Mouse (Mus musculus): Measurements from ENCODE around the gene Ehbp1.
A peak's percentile ranks its signal among the peaks of the same experiment; 100 is the strongest.

Ehbp1 gene

DNA sequence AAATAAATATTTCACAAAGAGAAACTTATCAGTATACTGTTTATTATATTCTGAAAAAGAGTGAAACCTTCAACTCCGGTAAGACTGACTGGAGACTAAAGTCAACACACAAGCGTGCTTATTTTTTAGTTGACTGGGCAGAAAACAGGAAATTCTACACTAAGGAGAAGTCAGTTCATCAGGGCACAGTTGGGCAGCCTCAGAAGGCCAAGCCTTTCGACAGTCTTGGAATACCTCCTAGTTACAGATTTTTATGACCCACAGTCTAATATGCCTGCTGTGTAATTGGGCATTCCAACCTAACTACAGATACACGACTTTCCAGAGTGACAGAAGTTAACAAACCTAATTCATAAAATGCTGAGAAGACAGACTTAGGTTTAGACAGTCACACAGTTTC, 145.3 kb downstream of the Ehbp1 start:
- no peak for DNase-seq (ENCODE audit: low spot score)

DNA sequence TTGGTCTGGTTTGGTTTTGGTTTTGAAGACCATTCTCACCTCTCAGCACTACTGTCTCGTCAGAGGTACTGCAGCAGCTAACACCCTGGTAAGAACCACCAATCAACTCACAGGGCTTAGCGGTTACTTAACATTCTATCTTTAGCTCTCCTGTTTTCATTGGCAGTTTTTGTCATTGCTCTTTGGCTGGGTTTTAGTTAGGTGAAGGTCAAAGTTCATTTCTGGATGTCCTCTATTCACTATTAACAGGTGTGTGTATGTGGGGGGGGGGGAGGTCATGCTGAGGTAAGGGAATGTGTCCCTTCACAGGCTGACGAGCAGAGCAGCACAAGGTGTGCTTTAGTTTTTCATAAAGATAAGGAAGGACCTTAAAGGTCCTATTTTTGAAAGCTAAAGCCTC, 147.5 kb downstream of the Ehbp1 start:
- no peak for DNase-seq (ENCODE audit: low spot score)

DNA sequence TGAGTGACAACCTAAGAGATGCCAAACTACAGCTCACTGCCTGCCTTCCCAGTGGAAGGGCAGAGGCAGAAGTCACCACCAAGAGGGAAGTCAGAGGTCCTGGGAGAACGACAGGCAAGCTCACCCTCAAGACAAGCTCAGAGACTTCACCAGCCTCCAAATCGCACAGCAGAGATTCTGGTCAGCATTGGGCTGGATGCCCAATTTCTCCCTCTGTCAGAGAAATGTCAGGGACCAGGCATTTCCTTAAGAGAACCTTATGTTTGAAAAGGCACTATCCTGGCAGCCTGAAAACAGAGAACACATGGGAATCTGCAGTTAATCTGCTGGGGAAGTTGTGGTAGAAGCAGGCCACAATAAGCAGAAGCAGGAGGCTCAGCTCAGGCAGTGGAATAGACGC, 151.5 kb downstream of the Ehbp1 start:
- DNase-seq (ENCODE audit: low spot score): no peak

DNA sequence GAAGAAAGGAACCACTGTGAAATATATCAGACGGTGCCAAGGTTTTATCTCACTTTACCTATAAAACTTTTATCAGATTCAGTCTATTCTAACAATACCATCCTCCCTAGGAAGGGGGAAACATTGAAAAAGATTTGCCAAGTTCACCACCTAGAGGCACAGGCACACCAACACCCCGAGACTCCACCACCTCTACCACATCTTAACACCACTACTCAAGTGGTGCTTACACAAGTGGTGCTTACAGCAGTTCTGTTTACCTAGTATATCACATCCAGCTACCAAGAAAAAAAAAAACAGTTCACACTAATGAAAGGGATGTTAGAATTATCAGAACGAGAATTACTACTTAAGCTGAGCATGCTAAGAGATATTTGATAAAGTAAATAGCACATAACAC, 152.1 kb downstream of the Ehbp1 start:
- no peak for DNase-seq (ENCODE audit: low spot score)

DNA sequence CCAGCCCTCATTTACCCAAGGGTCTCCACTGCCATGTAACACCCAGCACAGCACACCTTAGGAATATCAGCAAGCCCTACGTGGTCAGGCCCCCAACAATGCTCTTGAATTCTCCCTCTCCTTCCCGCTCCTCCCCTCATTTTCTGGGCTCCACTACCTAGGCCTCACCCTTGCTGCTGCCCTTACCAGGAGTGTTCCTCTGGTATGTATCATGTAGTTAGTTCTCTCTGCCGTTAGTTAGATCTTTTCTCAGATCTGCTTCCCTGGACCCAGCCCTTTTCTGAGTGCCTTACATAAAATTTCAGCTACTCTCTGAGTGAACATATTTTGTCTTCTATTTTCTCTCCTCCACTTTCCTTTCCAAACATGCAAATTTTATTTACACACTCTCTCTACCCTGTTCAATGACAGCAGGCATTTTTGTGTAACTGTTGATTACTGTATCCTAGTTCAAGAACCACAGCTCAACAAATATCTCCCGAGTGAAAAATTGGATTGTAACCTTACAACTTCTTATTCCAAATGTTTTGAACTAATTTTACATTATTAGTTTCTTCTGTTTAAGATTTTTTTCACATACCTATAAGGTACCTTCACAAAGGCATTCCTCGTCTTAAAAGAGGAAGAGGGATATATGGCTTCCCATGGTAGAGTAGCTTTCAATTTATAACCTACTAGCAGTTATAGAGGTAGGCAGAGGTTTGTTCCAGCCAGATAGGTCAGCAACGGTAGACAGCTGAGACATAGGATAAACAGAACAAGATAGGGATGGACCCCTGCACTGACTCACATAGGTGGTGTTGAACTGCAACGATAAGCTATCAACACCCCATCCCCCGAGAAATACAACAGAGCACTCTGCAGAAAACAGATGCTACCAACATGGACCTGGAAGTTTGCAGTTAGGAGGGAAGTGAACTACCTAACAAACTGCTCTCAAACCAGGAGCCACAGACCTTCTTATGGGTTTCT, 160.3 kb downstream of the Ehbp1 start:
- no peak for DNase-seq (ENCODE audit: low spot score)

DNA sequence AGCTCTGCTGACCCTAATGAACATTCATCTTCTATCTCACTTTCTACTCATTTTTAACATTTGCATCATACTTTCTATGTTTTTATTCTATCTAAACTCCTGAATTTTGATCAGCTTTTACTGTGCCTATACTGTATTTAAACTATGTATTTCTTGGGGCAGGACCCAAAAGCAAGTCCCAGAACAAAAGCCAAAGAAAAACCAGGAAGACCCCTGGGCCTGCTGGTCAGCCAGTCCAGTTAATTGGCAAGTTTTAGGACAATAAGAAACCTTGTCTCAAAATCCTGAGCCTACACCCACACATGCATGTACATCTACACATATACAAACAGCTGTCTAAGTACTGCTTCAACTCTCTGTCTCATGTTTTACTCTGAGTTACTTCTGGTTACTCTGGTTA, 161.9 kb downstream of the Ehbp1 start:
- DNase-seq (ENCODE audit: low spot score): no peak

DNA sequence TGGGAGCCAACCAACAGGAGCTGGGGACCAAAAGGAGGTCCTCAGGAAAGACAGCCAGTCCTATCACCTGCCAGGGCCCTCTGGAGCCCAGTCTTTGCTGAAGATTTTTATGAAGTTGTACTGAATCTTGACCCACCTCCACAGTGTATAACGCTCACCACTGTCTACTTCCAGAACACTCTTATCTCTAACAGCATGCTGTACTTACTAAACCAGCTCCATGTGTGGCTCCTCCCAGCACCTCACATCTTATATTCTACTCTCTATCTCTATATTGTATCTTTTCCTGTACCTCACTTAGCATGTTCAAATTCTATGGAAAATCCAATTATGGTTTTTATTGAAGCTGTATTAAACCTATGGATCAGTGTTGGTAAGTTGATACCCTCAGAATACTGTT, 163.5 kb downstream of the Ehbp1 start:
- no peak for DNase-seq (ENCODE audit: low spot score)

DNA sequence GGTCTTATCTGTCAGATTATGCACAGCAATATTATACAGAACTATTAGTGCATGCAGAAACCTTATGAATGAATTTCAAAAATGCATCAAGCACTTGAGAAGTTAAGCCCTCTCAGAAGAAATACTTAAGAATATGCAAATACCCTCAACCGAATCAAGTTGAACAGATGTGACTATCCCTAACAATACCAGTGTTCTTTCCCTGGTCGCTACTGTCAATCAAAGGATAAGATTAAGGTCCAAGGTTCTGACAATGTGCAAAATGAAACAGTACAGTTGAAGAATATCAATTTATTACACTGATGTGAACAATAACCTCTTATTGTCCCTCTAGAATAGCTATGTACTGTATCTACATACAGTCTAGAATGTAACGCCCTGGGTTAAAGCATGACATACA, 167.8 kb downstream of the Ehbp1 start:
- DNase-seq (ENCODE audit: low spot score): no peak

DNA sequence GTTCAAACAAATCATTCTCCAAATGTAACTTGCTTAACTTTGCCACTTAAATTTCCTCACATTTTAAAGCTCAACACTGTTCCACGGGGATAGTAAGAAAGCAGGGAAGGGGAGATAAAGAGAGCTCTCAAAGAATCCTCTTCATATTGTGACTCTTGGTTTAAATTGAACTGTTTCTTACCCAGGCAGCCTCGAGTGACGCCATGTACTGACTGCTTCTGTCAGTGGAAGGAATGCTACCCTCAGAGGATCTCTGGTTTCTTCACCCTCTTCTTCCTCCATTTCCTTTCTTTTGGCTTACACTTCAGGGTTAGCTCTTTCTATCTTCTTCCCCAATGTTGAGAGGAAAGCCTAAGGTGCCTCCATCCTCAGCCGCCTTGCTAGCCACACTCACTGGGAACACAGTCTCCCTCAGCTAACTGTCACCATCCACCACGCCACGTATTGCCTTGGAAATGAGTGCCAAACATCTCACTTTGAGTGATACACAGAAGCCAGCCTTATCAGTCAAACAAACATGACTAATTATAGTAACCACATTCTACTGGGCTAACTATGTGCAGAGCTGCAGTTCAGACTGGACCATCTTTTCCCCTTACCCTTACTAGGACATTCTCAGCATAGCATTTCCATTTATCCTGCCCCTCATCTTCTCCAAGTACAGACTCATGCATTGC, 171.0 kb downstream of the Ehbp1 start:
- no peak for DNase-seq (ENCODE audit: low spot score)

DNA sequence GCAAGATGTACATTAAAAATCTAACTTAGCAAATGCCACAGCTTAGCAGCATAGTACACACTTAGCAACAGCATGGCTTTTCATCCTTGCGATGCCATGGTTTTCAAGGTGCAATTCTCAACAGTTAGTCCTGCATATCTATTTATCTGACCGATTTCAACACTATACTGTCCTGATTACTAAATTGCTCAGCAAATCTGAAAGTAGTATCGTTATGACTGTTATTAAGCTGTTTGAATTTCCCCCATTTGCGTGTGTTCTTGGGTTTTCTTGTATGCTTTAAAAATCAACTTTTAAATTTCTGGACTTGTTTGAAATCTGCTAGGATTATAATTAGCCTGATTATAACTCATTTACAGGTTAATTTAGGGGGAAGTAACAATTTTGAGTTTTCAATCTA, 184.2 kb downstream of the Ehbp1 start:
- no peak for DNase-seq (ENCODE audit: low spot score)

DNA sequence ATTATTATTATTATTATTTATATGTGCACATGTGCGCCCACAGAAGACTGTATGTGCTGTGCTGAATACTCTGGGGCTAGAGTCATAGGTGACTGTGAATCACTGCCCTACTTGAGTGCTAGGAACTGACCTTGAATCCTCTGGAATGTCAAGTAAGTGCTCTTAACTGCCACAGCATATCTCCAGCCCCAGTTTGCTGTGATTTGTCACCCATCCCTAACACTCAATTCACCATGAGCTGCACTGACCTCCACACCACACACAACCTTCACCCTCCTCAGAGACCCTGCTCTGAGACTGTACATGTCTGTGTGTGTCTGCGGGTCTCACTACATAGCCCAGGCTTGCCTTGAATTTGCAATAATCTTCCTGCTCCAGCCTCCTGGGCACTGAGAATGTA, 185.9 kb downstream of the Ehbp1 start:
- DNase-seq (ENCODE audit: low spot score): no peak

DNA sequence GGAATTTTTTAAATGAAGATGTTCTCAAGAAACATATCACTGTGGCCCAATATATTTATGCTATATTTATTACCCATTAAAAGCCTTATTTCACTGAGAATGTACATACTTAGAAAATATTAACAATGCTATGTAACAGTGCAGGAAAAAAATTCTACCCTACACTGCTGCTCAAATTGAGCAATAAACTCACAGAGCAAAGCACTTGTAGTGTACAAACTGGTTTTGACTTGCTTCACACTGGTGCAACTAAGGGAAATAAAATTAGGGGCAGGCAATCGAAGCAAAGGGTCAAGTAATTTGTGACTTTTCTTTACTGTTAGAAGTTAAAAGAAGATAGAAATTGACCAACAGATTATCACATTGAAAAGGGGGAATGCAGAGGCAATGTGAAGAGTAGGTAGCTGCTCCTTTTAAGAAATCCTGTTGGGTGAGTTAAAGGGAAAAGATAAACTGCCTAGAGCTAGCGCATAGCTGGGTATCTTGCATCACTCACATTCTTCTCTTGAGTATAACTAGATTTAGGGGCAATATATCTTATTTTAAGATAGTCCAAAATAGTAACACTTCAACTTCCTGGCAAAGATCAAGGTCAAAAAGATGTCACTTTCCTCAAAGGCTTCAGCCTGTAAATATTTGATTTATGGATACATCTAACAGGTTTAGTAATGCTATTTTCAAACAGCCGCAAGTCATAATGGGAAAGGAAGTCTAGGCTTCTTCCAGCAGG, 186.6 kb downstream of the Ehbp1 start:
- no peak for DNase-seq (ENCODE audit: low spot score)

DNA sequence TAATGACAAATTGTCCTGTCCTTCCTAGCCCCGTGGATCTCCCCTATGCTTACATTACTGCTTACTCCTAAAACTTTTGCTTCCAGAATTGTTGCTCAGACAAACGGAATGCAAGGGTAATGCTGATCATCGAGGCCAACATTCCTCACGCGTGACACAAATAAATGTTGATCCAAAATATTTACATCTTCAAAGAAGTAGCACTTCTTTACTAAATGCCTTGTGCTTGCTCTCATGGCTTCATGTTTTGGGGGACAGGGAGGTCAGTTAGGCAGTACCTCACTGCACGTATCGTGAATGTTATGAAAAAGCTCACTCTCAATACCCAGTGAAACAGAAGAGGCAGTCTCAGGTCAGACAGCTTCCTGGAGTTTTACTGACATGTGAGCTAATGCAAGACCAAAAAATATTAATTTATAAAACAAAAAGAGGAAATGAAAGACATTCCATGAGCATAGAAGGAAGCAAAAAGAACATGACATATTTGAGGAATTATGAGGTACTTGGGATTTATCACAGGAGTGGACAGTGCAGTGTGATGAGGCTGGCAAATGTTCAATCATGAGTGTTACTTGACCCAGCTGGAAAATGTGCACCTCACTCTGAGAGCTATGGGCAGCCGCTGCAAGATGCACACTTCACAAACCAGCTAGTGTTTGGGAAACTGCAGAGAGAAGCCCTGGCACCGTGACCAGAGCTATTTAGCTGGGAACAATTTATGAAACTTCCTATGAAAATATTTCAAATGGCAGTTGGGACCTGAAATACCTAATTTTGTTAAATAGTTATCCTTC, 187.4 kb downstream of the Ehbp1 start:
- DNase-seq (ENCODE audit: low spot score): peak; percentile 5

DNA sequence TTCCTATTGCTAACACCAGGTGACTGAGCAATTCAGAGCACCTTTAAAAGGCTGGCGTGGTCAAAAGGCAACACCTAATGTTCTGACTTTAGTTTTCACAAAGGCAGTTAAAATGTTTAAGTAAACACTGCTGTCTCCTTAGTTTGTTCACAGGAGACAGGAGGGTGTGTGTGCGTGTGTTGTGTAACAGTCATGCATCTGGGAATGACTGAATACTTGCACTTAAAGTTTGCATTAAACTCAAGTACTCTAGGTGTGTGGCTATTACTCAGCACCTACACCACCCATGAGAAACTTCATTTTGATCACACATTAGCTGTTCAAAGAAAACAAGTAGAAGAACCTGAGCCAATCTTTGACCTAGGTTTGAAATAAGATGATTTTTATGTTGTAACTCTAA, 201.4 kb downstream of the Ehbp1 start:
- DNase-seq (ENCODE audit: low spot score): no peak

DNA sequence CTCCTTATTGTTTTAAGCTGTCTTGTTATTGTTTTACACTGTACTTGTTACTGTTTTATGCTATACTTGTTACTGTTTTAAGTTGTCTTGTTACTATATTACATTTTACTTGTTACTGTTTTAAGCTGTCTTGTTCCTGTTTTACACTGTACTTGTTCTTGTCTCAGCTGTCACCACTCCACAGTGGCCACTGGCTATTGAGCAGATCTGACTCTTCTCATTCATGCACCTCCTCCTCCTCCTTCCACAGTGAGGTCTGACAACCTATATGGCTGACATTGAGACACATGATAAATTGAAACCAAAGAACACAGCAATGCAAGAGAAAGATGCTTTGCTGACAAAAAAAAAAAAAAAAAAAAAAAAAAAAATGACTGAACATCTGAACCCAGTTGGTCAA, 203.6 kb downstream of the Ehbp1 start:
- DNase-seq (ENCODE audit: low spot score): no peak

DNA sequence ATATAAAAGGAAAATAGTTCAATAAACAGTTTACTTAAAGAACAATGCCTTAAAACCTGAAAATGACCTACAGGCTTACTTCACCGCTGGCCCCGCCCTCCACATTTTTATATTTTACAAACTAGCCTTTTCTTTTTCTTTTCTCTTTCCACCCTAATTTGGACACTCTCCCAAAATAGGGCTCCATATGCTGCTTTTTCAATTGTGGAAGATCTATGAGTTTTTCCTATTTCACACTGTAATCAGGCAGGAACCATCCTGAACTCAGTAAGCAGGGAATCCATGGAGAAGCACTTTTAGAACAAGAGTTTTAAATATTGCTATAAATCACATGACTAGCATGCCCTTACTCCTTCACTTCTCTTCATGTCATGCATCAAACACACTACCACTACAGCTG, 216.9 kb downstream of the Ehbp1 start:
- no peak for DNase-seq (ENCODE audit: low spot score)

DNA sequence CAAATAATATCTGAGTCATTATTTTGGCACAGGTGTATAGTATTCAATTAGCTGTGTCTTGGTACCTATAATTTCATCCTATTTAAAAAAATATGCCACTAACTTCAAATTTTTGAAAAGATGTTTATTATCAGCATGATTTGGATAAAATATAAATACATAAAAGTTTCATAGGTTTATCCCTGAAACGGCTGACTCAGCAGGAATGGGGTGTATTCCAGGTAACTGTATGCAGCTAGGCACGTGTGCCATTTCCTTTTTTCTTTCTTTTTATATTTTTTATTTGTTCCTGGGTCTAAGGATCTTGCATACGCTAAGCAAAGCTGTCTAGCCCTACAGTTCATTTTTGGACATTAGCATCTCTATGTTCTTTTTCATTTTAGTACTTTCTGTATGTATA, 223.2 kb downstream of the Ehbp1 start:
- no peak for DNase-seq (ENCODE audit: low spot score)

DNA sequence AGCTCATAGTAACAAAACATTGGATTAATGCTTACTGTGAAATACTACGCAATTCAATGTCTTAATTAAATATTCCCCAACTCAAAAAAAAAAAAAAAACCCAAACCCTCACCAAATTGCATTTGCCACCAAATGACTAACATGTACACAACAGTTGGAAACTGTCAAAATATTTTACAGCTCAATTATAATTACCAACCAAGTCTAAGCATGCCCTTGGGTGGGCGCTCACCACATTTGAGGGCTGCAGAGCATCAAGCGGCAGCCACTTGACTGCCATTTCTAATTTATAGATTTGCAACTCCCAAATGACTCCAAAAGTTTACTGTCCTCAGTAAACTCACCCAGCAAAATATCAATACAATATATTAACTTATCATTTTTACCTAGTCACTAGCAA, 229.9 kb downstream of the Ehbp1 start:
- DNase-seq (ENCODE audit: low spot score): no peak

DNA sequence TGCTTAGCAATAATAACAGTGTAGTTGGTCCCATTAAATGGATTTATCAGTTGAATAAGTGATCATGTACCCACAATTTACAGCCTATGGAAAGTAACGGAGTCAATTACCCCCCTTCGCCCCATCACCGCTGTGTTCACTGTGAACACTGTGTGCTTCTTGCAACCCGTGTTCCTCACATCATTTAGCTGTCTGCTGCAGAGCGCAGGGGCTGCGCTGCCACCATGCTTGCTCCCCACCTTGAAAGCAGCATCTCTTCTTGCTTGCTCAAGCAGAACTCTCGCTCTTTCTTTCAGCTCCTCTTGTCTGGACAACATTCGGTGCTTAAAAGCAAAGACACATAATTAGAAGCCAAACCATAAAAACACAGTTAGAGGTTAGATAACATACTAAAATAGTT, 252.7 kb downstream of the Ehbp1 start:
- no peak for DNase-seq (ENCODE audit: low spot score)

DNA sequence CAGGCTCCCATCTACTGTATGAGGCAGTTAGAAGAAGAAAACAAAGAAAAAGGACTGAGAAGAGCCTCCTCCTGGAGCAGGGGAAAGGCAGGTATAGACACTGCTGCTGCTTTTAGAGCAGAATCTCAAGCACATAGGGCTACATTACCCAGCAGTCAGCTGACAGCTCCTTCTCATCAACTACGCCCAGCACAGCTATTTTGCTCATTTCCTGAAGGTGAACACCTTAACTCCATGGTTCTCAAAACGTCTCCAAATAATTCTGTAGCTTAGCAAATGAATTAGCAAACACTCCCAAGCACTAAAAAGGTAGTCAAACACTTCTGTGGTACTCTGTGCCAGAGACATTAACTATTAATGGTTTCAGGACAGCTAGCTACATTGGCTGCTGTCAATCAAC, 278.7 kb downstream of the Ehbp1 start:
- DNase-seq (ENCODE audit: low spot score): no peak

DNA sequence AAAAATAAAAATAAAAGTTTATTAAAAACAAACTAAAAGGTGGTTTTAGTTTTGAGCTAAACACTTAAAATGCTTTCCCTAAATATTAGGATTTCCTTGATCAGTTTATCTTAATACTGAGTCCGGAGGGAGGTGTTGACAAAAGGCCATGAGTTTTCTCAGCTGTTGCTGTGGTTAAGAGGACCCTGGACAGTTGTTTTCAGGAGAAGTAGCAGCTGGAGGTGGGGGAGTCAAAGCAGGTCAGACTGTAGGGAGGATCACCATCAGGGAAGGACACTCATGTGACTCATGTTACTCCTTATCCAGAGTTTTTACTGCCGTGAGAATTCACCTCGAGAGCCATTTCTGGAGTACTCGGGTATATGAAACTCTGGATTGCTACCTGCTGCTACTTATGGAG, 280.4 kb downstream of the Ehbp1 start:
- no peak for DNase-seq (ENCODE audit: low spot score)

DNA sequence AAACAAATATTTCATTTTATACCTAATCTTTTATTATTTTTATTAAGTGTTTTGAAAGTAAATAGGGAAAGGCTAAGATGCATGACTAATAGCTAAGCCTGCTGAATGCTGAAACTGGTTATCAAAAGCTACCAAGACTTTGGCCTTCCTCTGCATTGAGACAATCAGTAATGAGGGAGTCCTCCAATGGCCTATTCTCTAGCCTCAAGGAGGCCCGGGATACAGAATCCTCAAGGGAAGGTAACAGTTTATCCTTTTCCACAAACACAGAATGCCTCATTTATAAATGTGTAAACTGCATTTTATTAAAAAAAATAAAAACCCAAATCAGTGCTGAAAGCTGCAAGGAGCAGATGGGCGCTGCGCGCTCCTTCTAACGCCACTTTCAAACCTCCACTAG, 284.6 kb downstream of the Ehbp1 start:
- no peak for DNase-seq (ENCODE audit: low spot score)
